Comparison of ENCODE assay signal across 9 mouse cellular contexts in genomic region chr7:55911371-55911770, GRCm38 (mm10). TPM values are rescaled to one million over a fixed set of nuclear protein-coding genes. Genes with fewer than 3 reads are reported as not detected.
DNase-seq lines count a peak whose midpoint lies in the region; ATAC-seq and TF ChIP-seq lines count a peak whose summit lies in the region.
"Had no signal": no experiment of that assay in that cellular context is flagged by ENCODE, and none has a peak within 500 bp of the region (broad histone marks: within the 10 kb centered on the region; RNA-seq: fewer than 3 reads in every experiment).

No protein-coding gene starts in this region.

- H3K79me2 ChIP-seq in macrophage (ENCODE audit: inconsistent target) = peaks cover 6% of the 10 kb centered on the region; the same call in 1 of the 2 replicates

- no peaks in the 10 kb centered on the region for H3K9me3 ChIP-seq in lung, embryonic 14.5 days (ENCODE audit: low read depth, low read length)
- no peaks in the 10 kb centered on the region for H3K9me3 ChIP-seq in midbrain, embryonic 13.5 days
- H3K9me3 ChIP-seq: limb, embryonic 13.5 days had no signal

- H3K4me2 ChIP-seq in lung, embryonic 14.5 days = no peak overlapping the region
- no peak overlapping the region for H3K4me2 ChIP-seq in midbrain, embryonic 13.5 days (replicated peaks)
- H3K4me2 ChIP-seq: limb, embryonic 13.5 days had no signal

- no peak for TF ChIP-seq CTCF in lung, embryonic 14.5 days (IDR thresholded peaks at IDR 0.05; ENCODE audit: low read depth)
- no peak for TF ChIP-seq CTCF in lung, adult 2 months (IDR thresholded peaks at IDR 0.05; ENCODE audit: insufficient read depth, low read length)

- H3K4me1 ChIP-seq in lung, embryonic 14.5 days (ENCODE audit: insufficient read depth) = no peaks in the 10 kb centered on the region
- no peaks in the 10 kb centered on the region for H3K4me1 ChIP-seq in lung, adult 2 months (ENCODE audit: control insufficient read depth, insufficient read depth, low read length)
- no peaks in the 10 kb centered on the region for H3K4me1 ChIP-seq in midbrain, embryonic 13.5 days (replicated peaks)
- H3K4me1 ChIP-seq: limb, embryonic 13.5 days had no signal

- no peak for ATAC-seq in lung, embryonic 14.5 days (ENCODE audit: insufficient read depth)
- no peak for ATAC-seq in midbrain, embryonic 13.5 days
- ATAC-seq in activated CD4-positive, CD25-positive, alpha-beta regulatory T cell, adult 4 months = no peak

- peak; percentile 11 for DNase-seq in gastrocnemius, postnatal 25 days
- DNase-seq in gastrocnemius, postnatal 14 days = no peak
- DNase-seq in lung, embryonic 14.5 days = peak; percentile 23
- no peak for DNase-seq in lung, adult 2 months
- DNase-seq in heart, postnatal 14 days = peak; percentile 5 to 13

- no peak for TF ChIP-seq POLR2A in lung, adult 2 months (IDR thresholded peaks at IDR 0.05; ENCODE audit: borderline replicate concordance, extremely low read depth, low read depth, low read length)

- H3K4me3 ChIP-seq in lung, embryonic 14.5 days (ENCODE audit: low read depth, low read length) = no peak overlapping the region
- no peak overlapping the region for H3K4me3 ChIP-seq in lung, adult 2 months (replicated peaks; ENCODE audit: extremely low read depth, low read depth, low read length)
- no peak overlapping the region for H3K4me3 ChIP-seq in macrophage (ENCODE audit: inconsistent target)
- no peak overlapping the region for H3K4me3 ChIP-seq in midbrain, embryonic 13.5 days (replicated peaks)
- H3K4me3 ChIP-seq: limb, embryonic 13.5 days had no signal

- no peaks in the 10 kb centered on the region for H3K27me3 ChIP-seq in lung, embryonic 14.5 days (ENCODE audit: insufficient read depth, low read length)
- no peaks in the 10 kb centered on the region for H3K27me3 ChIP-seq in midbrain, embryonic 13.5 days
- H3K27me3 ChIP-seq: limb, embryonic 13.5 days had no signal

- H3K9ac ChIP-seq in lung, embryonic 14.5 days = no peak overlapping the region
- H3K9ac ChIP-seq in midbrain, embryonic 13.5 days (replicated peaks) = no peak overlapping the region
- H3K9ac ChIP-seq: limb, embryonic 13.5 days had no signal

- intact Hi-C loops in gastrocnemius, postnatal 14 days (cut with DNase I; ENCODE audit: low total_unique reads) = no loop called here
- intact Hi-C loops in heart, postnatal 14 days (cut with DNase I) = no loop called here

- no peak overlapping the region for H3K27ac ChIP-seq in lung, embryonic 14.5 days (ENCODE audit: low read depth)
- H3K27ac ChIP-seq in macrophage = peak overlapping the region; percentile 88
- no peak overlapping the region for H3K27ac ChIP-seq in midbrain, embryonic 13.5 days
- H3K27ac ChIP-seq: limb, embryonic 13.5 days had no signal

- WGBS in lung, embryonic 14.5 days = 85% methylated on average over 8 of the region's 8 CpGs
- WGBS in lung, adult 2 months = 77% methylated on average over 8 of the region's 8 CpGs
- WGBS in macrophage (ENCODE audit: missing documents) = 16% methylated on average over 8 of the region's 8 CpGs
- 91% methylated on average over 8 of the region's 8 CpGs for WGBS in midbrain, embryonic 13.5 days

- peaks cover 84% of the 10 kb centered on the region for H3K36me3 ChIP-seq in lung, embryonic 14.5 days (ENCODE audit: insufficient read depth)
- peaks cover 52% of the 10 kb centered on the region for H3K36me3 ChIP-seq in macrophage (ENCODE audit: inconsistent target)
- peaks cover 73% of the 10 kb centered on the region for H3K36me3 ChIP-seq in midbrain, embryonic 13.5 days

RNA-seq across cellular contexts. Expression of gene Nipa2, which starts 50.9 kb away (rescaled TPM):
- total RNA-seq in gastrocnemius, postnatal 25 days (2021) = 10 to 100 TPM; 33.0 to 34.7 TPM
- total RNA-seq in gastrocnemius, postnatal 14 days (2021) = 10 to 100 TPM; 26.3 to 27.2 TPM
- polyA plus RNA-seq in lung, embryonic 14.5 days (2014; fragmentation: Nextera tagmentation; extraction: Ambion mirVana) = 55.8 and 57.8 TPM in 2 replicates
- polyA plus RNA-seq in lung, adult 2 months (2012; rRNA removed) = 11.8 and 21.2 TPM in 2 replicates
- 10 to 100 TPM; 43.9 to 46.3 TPM for total RNA-seq in heart, postnatal 14 days (2021)
- 100 to 1,000 TPM in 18 of 26 experiments, 10 to 100 TPM in 8; 34.9 to 251 (median 128) TPM for total RNA-seq in macrophage (2018; cell fraction: chromatin; rRNA removed)
- 10 to 100 TPM; 47.4 to 89.8 (median 63.9) TPM for total RNA-seq in macrophage (2018; cell fraction: cytosol; rRNA removed)
- 100 to 1,000 TPM in 16 of 26 experiments, 10 to 100 TPM in 10; 40.4 to 190 (median 110) TPM for total RNA-seq in macrophage (2018; cell fraction: nucleus; rRNA removed)
- polyA plus RNA-seq in macrophage (2018) = 46.8 to 70.3 TPM (median 57.8 TPM) in 3 replicates
- polyA plus RNA-seq in midbrain, embryonic 13.5 days (2015; fragmentation: Nextera tagmentation; extraction: Ambion mirVana) = 33.2 and 34.5 TPM in 2 replicates
- polyA plus RNA-seq in activated CD4-positive, CD25-positive, alpha-beta regulatory T cell, adult 4 months (2017; shearing (Covaris generic)) = 10 to 100 TPM; 21.6 to 21.8 TPM

Comparison
In these comparisons a context has a peak if more than half of its experiments do, and no peak if none do; other contexts are left out.
1. DNase-seq: peak in gastrocnemius, postnatal 25 days (single experiment), lung, embryonic 14.5 days (single experiment) and heart, postnatal 14 days (2 of 2); none in gastrocnemius, postnatal 14 days (single experiment) and lung, adult 2 months (single experiment).